Mouse (Mus musculus) heart, embryonic 11.5 days (tissue): ENCODE measurements around the gene Ttll5. TPM values are rescaled to one million over a fixed set of nuclear protein-coding genes. Genes with fewer than 3 reads are reported as not detected.

Experiments
- ATAC-seq: fragments of 200-750 bp; cut with Nextera tagmentation; replicated peaks from 2 replicates; pipeline ENCODE4 v1.8.0; 2017; ENCODE audit warnings: moderate library complexity; ENCODE audit not compliant: insufficient number of reproducible peaks, low FRiP score, low TSS enrichment
- H3K27ac ChIP-seq: fragments of 300-500 bp; sonication (generic); 2 replicates; pipeline ENCODE4 v1.5.1; 2014; ENCODE audit warnings: mild to moderate bottlenecking, low read depth, low read length
- H3K27me3 ChIP-seq: fragments of 300-500 bp; sonication (generic); 2 replicates; pipeline ENCODE4 v1.6.1; 2014; ENCODE audit warnings: mild to moderate bottlenecking, low read length, mixed read lengths; ENCODE audit not compliant: control insufficient read depth, insufficient read depth
- H3K36me3 ChIP-seq: fragments of 300-500 bp; sonication (generic); 2 replicates; pipeline ENCODE4 v1.6.1; 2014; ENCODE audit warnings: mild to moderate bottlenecking, low read length, moderate library complexity, mixed read lengths; ENCODE audit not compliant: control insufficient read depth, insufficient read depth
- H3K4me1 ChIP-seq: fragments of 300-500 bp; sonication (generic); 2 replicates; pipeline ENCODE4 v1.6.1; 2014; ENCODE audit warnings: low read length; ENCODE audit not compliant: control insufficient read depth, insufficient read depth
- H3K4me2 ChIP-seq: fragments of 300-500 bp; sonication (generic); 2 replicates; pipeline ENCODE4 v1.6.1; 2014; ENCODE audit warnings: mild to moderate bottlenecking, moderate library complexity
- H3K4me3 ChIP-seq: fragments of 300-500 bp; sonication (generic); 2 replicates; pipeline ENCODE4 v1.5.1; 2014; ENCODE audit warnings: low read depth, low read length
- H3K9ac ChIP-seq: fragments of 300-500 bp; sonication (generic); 2 replicates; pipeline ENCODE4 v1.6.1; 2014; ENCODE audit warnings: mild to moderate bottlenecking, low read depth, low read length, moderate library complexity
- H3K9me3 ChIP-seq: fragments of 300-500 bp; sonication (generic); replicated peaks from 2 replicates; pipeline ENCODE4 v1.6.1; 2016; ENCODE audit warnings: low read length; ENCODE audit not compliant: control insufficient read depth
- WGBS: fragments of 180-500 bp; shearing (Covaris S2); extraction: QIAGEN DNeasy Blood & Tissue Kit; methylation state at CpG from one replicate; pipeline ENCODE4 v1.1.7; 2014; ENCODE audit not compliant: insufficient replicate concordance; 5-methylcytosine and 5-hydroxymethylcytosine counted together
- polyA plus RNA-seq: library from polyadenylated mRNA; unstranded; fragments of >200 nt; fragmentation: Nextera tagmentation; extraction: Ambion mirVana; gene quantifications from 2 replicates; pipeline ENCODE4 v1.2.1, GENCODE M21; 2014

Gene Ttll5
- polyA plus RNA-seq, 1 experiment from 2014 or later, result 16.2 TPM

DNA sequence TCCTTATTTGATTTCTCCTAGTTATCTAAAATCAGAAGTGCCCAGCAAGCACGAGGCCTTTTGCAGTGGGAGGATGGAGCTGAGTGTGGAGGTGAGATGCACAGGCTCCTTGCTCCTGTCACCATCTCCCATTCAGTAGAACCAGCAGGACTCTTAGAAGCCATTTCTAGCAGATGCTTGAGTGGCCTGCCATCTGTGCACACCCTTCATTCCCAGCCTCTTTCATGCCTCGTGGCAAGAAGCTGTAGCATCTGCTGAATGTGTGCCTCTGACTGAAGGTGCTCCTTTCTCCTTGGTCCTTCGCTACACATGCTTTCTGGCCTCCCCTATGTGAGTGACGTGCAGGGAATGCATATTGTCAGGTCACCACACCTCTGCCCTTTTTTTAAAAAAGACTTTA is 143.9 kb downstream of the Ttll5 start:
- Histone ChIP-seq H3K4me3 (no peak overlapping the region), H3K36me3 (no peaks in the 10 kb centered on the region), H3K27me3 (no peaks in the 10 kb centered on the region), H3K9me3 (no peaks in the 10 kb centered on the region), H3K9ac (no peak overlapping the region), H3K4me2 (no peak overlapping the region), H3K27ac (no peak overlapping the region), H3K4me1 (peaks cover 10% of the 10 kb centered on the region)
- ATAC-seq, result no peak
- WGBS, result 71% methylated on average over 4 of the region's 4 CpGs

DNA sequence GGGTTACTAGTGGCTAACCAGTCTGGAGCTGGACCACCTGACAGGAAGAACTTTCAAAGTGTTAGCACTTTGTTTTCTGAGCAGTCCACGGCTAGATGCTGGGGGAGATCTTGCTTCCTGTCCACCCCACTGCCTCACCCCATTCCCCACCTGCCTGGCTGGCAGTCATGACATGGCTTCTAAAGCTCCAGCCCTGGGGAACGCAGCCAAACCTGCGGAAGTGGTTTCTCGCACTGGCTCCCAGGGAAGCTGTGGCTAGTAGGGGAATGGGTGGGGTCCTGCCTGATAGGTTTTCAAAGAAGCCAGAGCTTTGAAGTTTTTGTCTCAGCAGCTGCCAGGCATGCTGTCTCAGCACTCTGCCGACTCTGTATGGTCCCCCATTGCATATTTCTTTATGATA is 145.1 kb downstream of the Ttll5 start:
- 54% methylated on average over 5 of the region's 5 CpGs for WGBS
- Histone ChIP-seq H3K27ac (no peak overlapping the region), H3K4me3 (no peak overlapping the region), H3K4me1 (peaks cover 4% of the 10 kb centered on the region; the same call in 1 of the 2 replicates), H3K9me3 (no peaks in the 10 kb centered on the region), H3K4me2 (no peak overlapping the region), H3K27me3 (no peaks in the 10 kb centered on the region), H3K9ac (no peak overlapping the region), H3K36me3 (no peaks in the 10 kb centered on the region)
- ATAC-seq, result no peak

DNA sequence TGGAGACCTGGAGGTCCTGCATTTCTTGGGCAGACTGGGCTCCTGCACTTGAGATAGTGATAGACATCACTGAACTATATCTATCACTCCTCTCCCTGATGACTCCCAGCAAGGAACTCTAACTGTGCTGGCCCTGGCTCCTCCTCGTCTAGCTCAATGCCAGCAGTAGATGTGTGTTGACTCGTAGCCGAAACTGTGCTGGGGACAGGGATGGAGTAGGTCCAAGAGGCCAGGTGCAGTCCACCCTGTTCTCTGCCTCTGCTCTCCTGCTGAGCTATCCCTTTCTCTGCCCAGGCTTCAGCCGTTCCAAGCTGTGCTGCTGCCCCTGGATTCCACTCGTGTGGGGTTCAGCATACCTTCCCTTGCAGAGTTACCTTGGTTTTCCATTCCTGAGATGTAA is 145.7 kb downstream of the Ttll5 start:
- Histone ChIP-seq H3K27me3 (no peaks in the 10 kb centered on the region), H3K9me3 (no peaks in the 10 kb centered on the region), H3K4me3 (no peak overlapping the region), H3K36me3 (no peaks in the 10 kb centered on the region), H3K4me1 (peaks cover 4% of the 10 kb centered on the region; the same call in 1 of the 2 replicates), H3K27ac (no peak overlapping the region), H3K9ac (no peak overlapping the region), H3K4me2 (no peak overlapping the region)
- 65% methylated on average over 5 of the region's 5 CpGs for WGBS
- ATAC-seq, result no peak

DNA sequence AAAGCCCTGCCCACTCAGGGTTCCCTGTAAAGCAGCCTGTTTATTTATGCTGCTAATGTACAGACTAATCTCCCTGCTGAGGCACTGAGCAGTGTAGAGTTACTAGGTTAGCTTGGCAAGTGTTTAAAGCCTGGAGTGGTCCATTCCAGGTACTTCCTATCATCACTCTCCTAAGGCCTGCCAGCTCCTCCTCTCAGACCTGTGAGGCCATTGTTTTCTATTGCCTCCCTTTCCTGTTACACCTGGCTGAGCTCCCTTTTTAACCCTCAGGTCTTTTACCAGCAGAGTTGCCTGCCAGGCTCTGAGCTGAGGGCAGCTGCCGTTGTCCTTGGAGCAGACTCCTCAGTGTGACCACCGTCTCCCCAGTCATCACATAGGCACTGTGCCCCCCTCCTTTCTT is 146.3 kb downstream of the Ttll5 start:
- Histone ChIP-seq H3K27ac (no peak overlapping the region), H3K4me2 (no peak overlapping the region), H3K4me3 (no peak overlapping the region), H3K9ac (no peak overlapping the region), H3K9me3 (no peaks in the 10 kb centered on the region), H3K4me1 (peaks cover 4% of the 10 kb centered on the region; the same call in 1 of the 2 replicates), H3K36me3 (no peaks in the 10 kb centered on the region), H3K27me3 (no peaks in the 10 kb centered on the region)
- 60% methylated on average over 2 of the region's 2 CpGs for WGBS
- no peak for ATAC-seq

DNA sequence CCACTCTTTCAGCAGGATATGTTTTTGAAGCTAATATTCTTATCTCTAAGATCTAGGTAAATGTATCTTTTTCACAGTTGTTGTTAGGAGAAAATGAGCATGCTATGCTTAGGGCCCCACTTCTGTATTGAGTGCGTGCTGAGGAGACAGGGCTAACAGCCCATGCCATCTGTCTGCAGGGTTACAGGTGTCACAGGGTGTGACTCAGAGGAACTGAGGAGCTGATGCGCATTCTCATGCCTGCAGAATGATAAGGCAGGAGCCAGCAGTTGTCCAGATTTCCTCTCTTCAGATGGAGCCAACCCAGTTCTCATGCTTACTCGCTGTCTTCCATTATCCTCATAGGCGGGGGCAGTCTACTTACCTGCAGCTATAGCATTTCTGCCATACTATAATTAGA is 147.2 kb downstream of the Ttll5 start:
- Histone ChIP-seq H3K27me3 (no peaks in the 10 kb centered on the region), H3K4me2 (no peak overlapping the region), H3K4me3 (no peak overlapping the region), H3K36me3 (no peaks in the 10 kb centered on the region), H3K27ac (no peak overlapping the region), H3K9me3 (no peaks in the 10 kb centered on the region), H3K9ac (no peak overlapping the region), H3K4me1 (peaks cover 4% of the 10 kb centered on the region; the same call in 1 of the 2 replicates)
- WGBS, result 80% methylated on average over 4 of the region's 4 CpGs
- no peak for ATAC-seq

- no peaks in the 10 kb centered on the region for H3K27me3 ChIP-seq
- no peak overlapping the region for H3K4me3 ChIP-seq
- no peaks in the 10 kb centered on the region for H3K36me3 ChIP-seq
- no peak overlapping the region for H3K27ac ChIP-seq
- 57% methylated on average over 4 of the region's 4 CpGs for WGBS
- H3K9me3 ChIP-seq, result no peaks in the 10 kb centered on the region
- peaks cover 4% of the 10 kb centered on the region; the same call in 1 of the 2 replicates for H3K4me1 ChIP-seq
- H3K9ac ChIP-seq, result no peak overlapping the region
- H3K4me2 ChIP-seq, result no peak overlapping the region
- ATAC-seq, result no peak
Observed at GRCm38 (mm10) chr12:85973526-85973925, 149.1 kb downstream of the Ttll5 start.

GRCm38 (mm10) chr12:85974030-85974429 is 149.6 kb downstream of the Ttll5 start:
- no peaks in the 10 kb centered on the region for H3K9me3 ChIP-seq
- H3K4me3 ChIP-seq, result no peak overlapping the region
- H3K9ac ChIP-seq, result no peak overlapping the region
- ATAC-seq, result no peak
- no peak overlapping the region for H3K27ac ChIP-seq
- H3K27me3 ChIP-seq, result no peaks in the 10 kb centered on the region
- WGBS, result 63% methylated on average over 4 of the region's 4 CpGs
- H3K4me2 ChIP-seq, result no peak overlapping the region
- H3K36me3 ChIP-seq, result no peaks in the 10 kb centered on the region
- peaks cover 4% of the 10 kb centered on the region; the same call in 1 of the 2 replicates for H3K4me1 ChIP-seq

DNA sequence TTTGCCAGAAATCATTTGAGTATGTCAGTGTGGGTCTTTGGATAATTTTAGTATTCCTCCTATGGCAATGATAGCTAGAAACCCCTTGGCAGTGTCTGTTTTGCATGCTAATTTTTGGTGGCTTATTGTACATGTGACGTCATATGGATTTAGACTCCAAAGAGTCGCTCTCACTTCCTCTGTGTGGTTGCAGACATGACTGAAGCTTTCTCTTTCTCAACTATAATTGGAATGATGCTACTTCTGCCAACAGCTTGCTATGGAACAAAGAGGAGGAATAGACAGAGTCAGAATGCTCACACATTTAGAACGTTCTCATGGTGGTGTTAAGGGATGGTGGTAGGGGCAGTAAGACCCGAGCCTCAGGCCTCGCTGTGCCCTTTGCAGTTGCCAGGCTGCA is 155.5 kb downstream of the Ttll5 start:
- 90% methylated on average over 5 of the region's 5 CpGs for WGBS
- H3K27ac ChIP-seq, result no peak overlapping the region
- ATAC-seq, result no peak
- H3K27me3 ChIP-seq, result no peaks in the 10 kb centered on the region
- no peaks in the 10 kb centered on the region for H3K9me3 ChIP-seq
- H3K4me1 ChIP-seq, result no peaks in the 10 kb centered on the region
- no peaks in the 10 kb centered on the region for H3K36me3 ChIP-seq
- H3K9ac ChIP-seq, result no peak overlapping the region
- H3K4me3 ChIP-seq, result no peak overlapping the region
- no peak overlapping the region for H3K4me2 ChIP-seq

DNA sequence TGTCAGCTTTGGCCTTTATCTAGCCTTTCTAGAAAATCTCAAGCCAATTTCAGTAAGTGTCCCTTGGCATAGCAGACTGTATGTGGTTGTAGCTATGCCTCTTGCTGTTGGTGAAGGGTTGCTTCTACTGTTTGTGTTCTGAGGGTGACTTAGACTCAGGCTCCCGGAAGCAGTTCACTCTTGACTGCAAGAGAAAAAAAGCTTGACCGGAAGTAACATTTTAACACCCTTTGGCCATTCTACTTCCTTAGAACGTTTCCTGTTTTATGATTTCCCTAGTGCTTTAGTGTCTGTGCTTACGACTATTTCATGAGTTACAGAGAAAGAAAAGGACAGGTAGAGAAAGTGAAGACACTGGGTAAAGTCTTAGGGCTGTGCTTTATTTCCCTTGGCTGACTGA is 161.1 kb downstream of the Ttll5 start:
- Histone ChIP-seq H3K9ac (no peak overlapping the region), H3K36me3 (no peaks in the 10 kb centered on the region), H3K27me3 (no peaks in the 10 kb centered on the region), H3K4me1 (peaks cover 16% of the 10 kb centered on the region), H3K27ac (no peak overlapping the region), H3K9me3 (no peaks in the 10 kb centered on the region), H3K4me3 (no peak overlapping the region), H3K4me2 (no peak overlapping the region)
- 68% methylated on average over 4 of the region's 4 CpGs for WGBS
- ATAC-seq, result no peak
